Mouse (Mus musculus): ENCODE measurements around the gene Gng7. TPM values are rescaled to one million over a fixed set of nuclear protein-coding genes. Genes with fewer than 3 reads are reported as not detected.
A peak's percentile ranks its signal among the peaks of the same experiment; 100 is the strongest.
"Not testable (repeated sequence)": the region's sequence is repeated elsewhere in the genome, so short reads cannot be mapped to it uniquely, and the experiment has no call there.

Gng7 gene
- polyA plus RNA-seq, 1 experiment from 2014 or later, result 1.2 TPM

- TF ChIP-seq CTCF (IDR thresholded peaks at IDR 0.05; ENCODE audit: low read depth), result no peak
- WGBS, result 68% methylated on average over 1 of the region's 1 CpGs
- no peaks in the 10 kb centered on the region for H3K36me3 ChIP-seq (ENCODE audit: control insufficient read depth, insufficient read depth)
Observed at GRCm38 (mm10) chr10:80991945-80992344, 22.8 kb downstream of the Gng7 start.

DNA sequence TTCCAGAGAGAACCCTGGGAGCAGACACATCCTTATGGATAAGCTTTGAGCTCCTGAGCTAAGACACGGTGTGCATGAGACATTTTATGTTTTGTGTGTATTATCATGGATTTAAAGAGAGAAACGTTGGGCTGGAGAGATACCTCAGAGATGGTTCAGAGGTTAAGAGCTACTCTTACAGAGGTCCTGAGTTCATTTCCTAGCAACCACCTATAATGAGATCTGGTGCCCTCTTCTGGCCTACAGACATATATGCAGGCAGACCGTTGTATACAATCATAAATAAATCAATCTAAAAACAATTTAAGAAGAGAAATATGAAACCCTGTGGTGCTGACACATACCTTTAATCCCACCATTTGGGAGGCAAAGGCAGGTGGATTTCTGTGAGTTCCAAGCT lies 23.7 kb downstream of the Gng7 start:
- Histone ChIP-seq H3K9me3 (ENCODE audit: control insufficient read depth) (no peaks in the 10 kb centered on the region), H3K27me3 (replicated peaks; ENCODE audit: control insufficient read depth, insufficient read depth, low read length) (0 out of 2 replicates have a peak, but pooled peaks cover 3% of the 10 kb centered on the region), H3K27ac (ENCODE audit: low read depth, low read length) (no peak overlapping the region), H3K36me3 (ENCODE audit: control insufficient read depth, insufficient read depth) (no peaks in the 10 kb centered on the region), H3K4me1 (replicated peaks; ENCODE audit: control insufficient read depth, insufficient read depth, low read length) (no peaks in the 10 kb centered on the region), H3K4me3 (ENCODE audit: low read depth, low read length) (no peak overlapping the region), H3K9ac (ENCODE audit: low read depth, low read length) (no peak overlapping the region), H3K4me2 (replicated peaks; ENCODE audit: low read depth) (no peak overlapping the region)
- TF ChIP-seq CTCF (IDR thresholded peaks at IDR 0.05; ENCODE audit: low read depth), result peak; percentile 75
- ATAC-seq, result no peak
- WGBS, result 12% methylated on average over 3 of the region's 3 CpGs

More at GRCm38 (mm10) chr10:80991945-80992344, 22.8 kb downstream of the Gng7 start:
- H3K4me3 ChIP-seq (ENCODE audit: low read depth, low read length), result no peak overlapping the region
- no peak overlapping the region for H3K27ac ChIP-seq (ENCODE audit: low read depth, low read length)
- H3K27me3 ChIP-seq (replicated peaks; ENCODE audit: control insufficient read depth, insufficient read depth, low read length), result 0 out of 2 replicates have a peak, but pooled peaks cover 3% of the 10 kb centered on the region
- no peak overlapping the region for H3K9ac ChIP-seq (ENCODE audit: low read depth, low read length)
- H3K4me2 ChIP-seq (replicated peaks; ENCODE audit: low read depth), result no peak overlapping the region
- H3K9me3 ChIP-seq (ENCODE audit: control insufficient read depth), result no peaks in the 10 kb centered on the region
- ATAC-seq, result no peak
- no peaks in the 10 kb centered on the region for H3K4me1 ChIP-seq (replicated peaks; ENCODE audit: control insufficient read depth, insufficient read depth, low read length)

- H3K4me3 ChIP-seq (ENCODE audit: low read depth, low read length), result no peak overlapping the region
- no peaks in the 10 kb centered on the region for H3K36me3 ChIP-seq (ENCODE audit: control insufficient read depth, insufficient read depth)
- no peak for ATAC-seq
- H3K27me3 ChIP-seq (replicated peaks; ENCODE audit: control insufficient read depth, insufficient read depth, low read length), result 0 out of 2 replicates have a peak, but pooled peaks cover 3% of the 10 kb centered on the region
- H3K4me1 ChIP-seq (replicated peaks; ENCODE audit: control insufficient read depth, insufficient read depth, low read length), result peaks cover 2% of the 10 kb centered on the region; the same call in 1 of the 2 replicates
- H3K9me3 ChIP-seq (ENCODE audit: control insufficient read depth), result no peaks in the 10 kb centered on the region
- H3K4me2 ChIP-seq (replicated peaks; ENCODE audit: low read depth), result no peak overlapping the region
- no peak for TF ChIP-seq CTCF (IDR thresholded peaks at IDR 0.05; ENCODE audit: low read depth)
- 71% methylated on average over 7 of the region's 7 CpGs for WGBS
- no peak overlapping the region for H3K9ac ChIP-seq (ENCODE audit: low read depth, low read length)
- H3K27ac ChIP-seq (ENCODE audit: low read depth, low read length), result no peak overlapping the region
Observed at GRCm38 (mm10) chr10:80990406-80990805, 24.3 kb downstream of the Gng7 start.

DNA sequence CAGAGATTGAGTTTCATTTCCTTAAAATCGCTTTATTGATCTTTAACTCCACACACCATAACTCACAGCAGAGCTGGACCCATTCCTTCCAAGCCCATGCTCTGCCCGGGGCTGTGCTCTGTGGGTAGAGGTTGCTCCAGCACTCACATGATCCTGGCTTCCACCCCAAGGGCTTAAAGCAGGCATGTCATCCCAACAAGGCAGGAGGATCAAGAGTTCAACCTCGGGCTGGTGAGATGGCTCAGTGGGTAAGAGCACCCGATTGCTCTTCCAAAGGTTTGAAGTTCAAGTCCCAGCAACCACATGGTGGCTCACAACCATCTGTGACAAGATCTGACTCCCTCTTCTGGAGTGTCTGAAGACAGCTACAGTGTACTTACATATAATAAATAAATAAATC lies 24.9 kb downstream of the Gng7 start:
- H3K4me2 ChIP-seq (replicated peaks; ENCODE audit: low read depth); H3K36me3 ChIP-seq (ENCODE audit: control insufficient read depth, insufficient read depth); H3K27me3 ChIP-seq (replicated peaks; ENCODE audit: control insufficient read depth, insufficient read depth, low read length); H3K27ac ChIP-seq (ENCODE audit: low read depth, low read length); H3K4me1 ChIP-seq (replicated peaks; ENCODE audit: control insufficient read depth, insufficient read depth, low read length); ATAC-seq; H3K9ac ChIP-seq (ENCODE audit: low read depth, low read length); H3K9me3 ChIP-seq (ENCODE audit: control insufficient read depth); H3K4me3 ChIP-seq (ENCODE audit: low read depth, low read length): not testable (repeated sequence)
- 52% methylated on average over 4 of the region's 4 CpGs for WGBS

DNA sequence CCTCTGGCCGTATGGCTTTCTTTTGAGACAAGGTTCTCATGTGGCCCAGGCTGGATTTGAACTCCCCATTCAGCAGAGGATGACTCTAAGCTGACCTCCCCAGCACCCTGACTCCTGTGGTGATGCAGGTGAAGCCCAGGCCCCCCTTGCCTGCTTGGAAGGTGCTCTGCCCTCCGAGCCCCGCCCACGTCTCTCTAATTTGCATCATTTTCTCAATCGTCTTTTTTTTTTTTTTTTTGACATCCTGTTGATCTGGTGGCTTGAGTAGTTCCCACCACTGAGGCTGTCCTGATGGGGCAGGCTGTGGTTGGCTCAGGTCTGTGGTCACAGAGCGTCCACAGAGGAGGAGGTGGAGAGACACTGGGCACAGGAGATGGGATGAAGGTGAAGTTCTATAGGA lies 25.3 kb downstream of the Gng7 start:
- H3K27ac ChIP-seq (ENCODE audit: low read depth, low read length), result no peak overlapping the region
- no peak for TF ChIP-seq CTCF (IDR thresholded peaks at IDR 0.05; ENCODE audit: low read depth)

DNA sequence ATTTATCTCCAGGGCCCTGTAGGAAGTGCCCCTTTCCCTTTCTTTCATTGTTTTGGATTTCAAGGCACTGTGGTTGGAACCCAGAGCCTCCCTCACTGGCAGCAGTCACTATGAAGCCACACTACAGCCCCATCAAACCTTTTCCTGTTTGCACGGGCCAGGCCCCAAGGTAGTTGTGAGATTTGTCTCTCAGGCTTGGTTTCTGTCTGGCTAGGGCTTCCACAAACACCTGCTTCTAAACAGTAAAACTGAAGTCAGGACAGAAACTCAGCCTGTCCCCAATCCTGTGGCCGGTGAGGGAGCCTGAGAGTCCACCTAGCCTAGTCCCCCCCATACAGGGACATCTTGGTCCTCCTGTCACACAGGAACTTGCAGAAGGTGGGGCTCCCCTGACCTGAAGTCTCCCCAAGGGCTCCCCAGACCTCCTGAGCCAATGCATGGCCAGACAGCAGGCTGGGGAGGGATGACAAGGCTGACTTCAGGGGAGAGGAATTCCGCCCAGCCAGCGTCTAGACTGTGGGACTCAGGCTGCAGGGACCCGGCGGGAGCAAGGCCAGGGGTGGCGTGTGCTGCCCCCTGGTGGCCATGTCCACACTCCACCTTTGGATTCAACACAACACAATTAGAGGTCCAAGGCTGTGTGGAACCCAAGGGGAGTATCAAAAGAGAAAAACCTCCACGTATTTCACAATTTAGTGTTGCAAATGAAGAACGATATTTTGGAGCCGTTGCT lies 26.9 kb downstream of the Gng7 start:
- Histone ChIP-seq H3K27ac (ENCODE audit: low read depth, low read length) (no peak overlapping the region), H3K9me3 (ENCODE audit: control insufficient read depth) (no peaks in the 10 kb centered on the region), H3K36me3 (ENCODE audit: control insufficient read depth, insufficient read depth) (no peaks in the 10 kb centered on the region), H3K27me3 (replicated peaks; ENCODE audit: control insufficient read depth, insufficient read depth, low read length) (no peaks in the 10 kb centered on the region), H3K9ac (ENCODE audit: low read depth, low read length) (no peak overlapping the region), H3K4me3 (ENCODE audit: low read depth, low read length) (no peak overlapping the region), H3K4me2 (replicated peaks; ENCODE audit: low read depth) (no peak overlapping the region), H3K4me1 (replicated peaks; ENCODE audit: control insufficient read depth, insufficient read depth, low read length) (peaks cover 2% of the 10 kb centered on the region; the same call in 1 of the 2 replicates)
- peak; percentile 100 for TF ChIP-seq CTCF (IDR thresholded peaks at IDR 0.05; ENCODE audit: low read depth)
- ATAC-seq, result peak; percentile 62
- 13% methylated on average over 10 of the region's 10 CpGs for WGBS

More for the DNA sequence above, 25.3 kb downstream of the Gng7 start:
- no peaks in the 10 kb centered on the region for H3K36me3 ChIP-seq (ENCODE audit: control insufficient read depth, insufficient read depth)
- 66% methylated on average over 6 of the region's 6 CpGs for WGBS
- no peak overlapping the region for H3K4me2 ChIP-seq (replicated peaks; ENCODE audit: low read depth)
- H3K4me1 ChIP-seq (replicated peaks; ENCODE audit: control insufficient read depth, insufficient read depth, low read length), result peaks cover 2% of the 10 kb centered on the region; the same call in 1 of the 2 replicates
- no peak overlapping the region for H3K9ac ChIP-seq (ENCODE audit: low read depth, low read length)
- 0 out of 2 replicates have a peak, but pooled peaks cover 2% of the 10 kb centered on the region for H3K27me3 ChIP-seq (replicated peaks; ENCODE audit: control insufficient read depth, insufficient read depth, low read length)
- no peak for ATAC-seq
- H3K4me3 ChIP-seq (ENCODE audit: low read depth, low read length), result no peak overlapping the region
- H3K9me3 ChIP-seq (ENCODE audit: control insufficient read depth), result no peaks in the 10 kb centered on the region
